Mouse (Mus musculus) hindbrain, embryonic 13.5 days (tissue): ENCODE measurements around the gene Tmem132d. TPM values are rescaled to one million over a fixed set of nuclear protein-coding genes. Genes with fewer than 3 reads are reported as not detected.
"Not testable (repeated sequence)": the region's sequence is repeated elsewhere in the genome, so short reads cannot be mapped to it uniquely, and the experiment has no call there.

Source experiments
- ATAC-seq: fragments of 200-750 bp; cut with Nextera tagmentation; 2 replicates; pipeline ENCODE4 v1.8.0; 2017; ENCODE audit warnings: moderate TSS enrichment; ENCODE audit not compliant: low FRiP score
- H3K27ac ChIP-seq: fragments of 300-500 bp; sonication (generic); 2 replicates; pipeline ENCODE4 v1.5.1; 2015; ENCODE audit warnings: inconsistent platforms, mild to moderate bottlenecking, moderate library complexity
- H3K27me3 ChIP-seq: fragments of 300-500 bp; sonication (generic); 2 replicates; pipeline ENCODE4 v1.6.1; 2015; ENCODE audit warnings: mild to moderate bottlenecking, inconsistent platforms
- H3K36me3 ChIP-seq: fragments of 300-500 bp; sonication (generic); 2 replicates; pipeline ENCODE4 v1.6.1; 2015; ENCODE audit warnings: mild to moderate bottlenecking, inconsistent platforms
- H3K4me1 ChIP-seq: fragments of 300-500 bp; sonication (generic); replicated peaks from 2 replicates; pipeline ENCODE4 v1.6.1; 2015; ENCODE audit warnings: inconsistent platforms
- H3K4me2 ChIP-seq: fragments of 300-500 bp; sonication (generic); 2 replicates; pipeline ENCODE4 v1.6.1; 2015; ENCODE audit warnings: inconsistent platforms, mild to moderate bottlenecking, moderate library complexity
- H3K4me3 ChIP-seq: fragments of 300-500 bp; sonication (generic); 2 replicates; pipeline ENCODE4 v1.5.1; 2015; ENCODE audit warnings: mild to moderate bottlenecking, inconsistent platforms
- H3K9ac ChIP-seq: fragments of 300-500 bp; sonication (generic); 2 replicates; pipeline ENCODE4 v1.6.1; 2015; ENCODE audit warnings: mild to moderate bottlenecking, inconsistent platforms
- H3K9me3 ChIP-seq: fragments of 300-500 bp; sonication (generic); 2 replicates; pipeline ENCODE4 v1.6.1; 2016; ENCODE audit warnings: inconsistent platforms
- WGBS: fragments of 180-500 bp; shearing (Covaris S2); methylation state at CpG from one replicate; pipeline ENCODE4 v1.1.7; 2015; 5-methylcytosine and 5-hydroxymethylcytosine counted together
- polyA plus RNA-seq: library from polyadenylated mRNA; unstranded; fragments of >200 nt; fragmentation: Nextera tagmentation; extraction: Ambion mirVana; gene quantifications from 2 replicates; pipeline ENCODE4 v1.2.1, GENCODE M21; 2015

The Tmem132d gene
- polyA plus RNA-seq, 1 experiment from 2014 or later, result 2.8 TPM

DNA sequence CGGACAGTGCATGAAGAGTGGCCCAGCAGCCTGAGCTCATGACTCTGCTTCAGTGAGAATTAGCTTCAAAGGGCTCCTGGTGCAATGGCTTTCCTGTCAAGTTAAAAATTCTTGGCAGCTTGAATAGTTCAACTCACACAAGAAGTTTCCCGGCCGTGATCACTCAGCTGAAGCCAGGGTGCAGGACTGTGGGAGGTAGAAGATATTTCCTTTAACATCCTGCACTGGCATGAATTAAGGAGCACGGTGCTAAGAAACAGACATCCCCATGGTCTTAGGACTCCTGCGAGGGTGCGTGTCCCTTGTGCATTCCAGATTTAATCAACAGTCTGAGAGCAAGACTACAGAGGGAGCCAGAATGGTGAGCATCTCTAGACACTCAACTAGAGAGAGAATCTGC is 480.1 kb downstream of the Tmem132d start:
- Histone ChIP-seq H3K4me3 (no peak overlapping the region), H3K9ac (no peak overlapping the region), H3K27ac (no peak overlapping the region), H3K4me1 (0 out of 2 replicates have a peak, but pooled peaks cover 5% of the 10 kb centered on the region), H3K27me3 (no peaks in the 10 kb centered on the region), H3K36me3 (no peaks in the 10 kb centered on the region), H3K9me3 (no peaks in the 10 kb centered on the region), H3K4me2 (no peak overlapping the region)
- no peak for ATAC-seq
- WGBS, result 80% methylated on average over 6 of the region's 6 CpGs

GRCm38 (mm10) chr5:127950574-127950973 is 482.3 kb downstream of the Tmem132d start:
- Histone ChIP-seq H3K4me3 (no peak overlapping the region), H3K4me2 (no peak overlapping the region), H3K27me3 (no peaks in the 10 kb centered on the region), H3K27ac (no peak overlapping the region), H3K4me1 (0 out of 2 replicates have a peak, but pooled peaks cover 5% of the 10 kb centered on the region), H3K9me3 (no peaks in the 10 kb centered on the region), H3K9ac (no peak overlapping the region), H3K36me3 (no peaks in the 10 kb centered on the region)
- no peak for ATAC-seq
- WGBS, result 62% methylated on average over 4 of the region's 4 CpGs

GRCm38 (mm10) chr5:127947275-127947674 is 485.6 kb downstream of the Tmem132d start:
- 32% methylated on average over 8 of the region's 8 CpGs for WGBS
- Histone ChIP-seq H3K36me3 (no peaks in the 10 kb centered on the region), H3K9ac (no peak overlapping the region), H3K4me1 (0 out of 2 replicates have a peak, but pooled peaks cover 1% of the 10 kb centered on the region), H3K9me3 (no peaks in the 10 kb centered on the region), H3K27ac (no peak overlapping the region), H3K4me3 (no peak overlapping the region), H3K4me2 (no peak overlapping the region), H3K27me3 (no peaks in the 10 kb centered on the region)
- no peak for ATAC-seq

GRCm38 (mm10) chr5:127942171-127942570 is 490.7 kb downstream of the Tmem132d start:
- not testable (repeated sequence) for ATAC-seq, H3K9me3 ChIP-seq, H3K4me3 ChIP-seq, H3K36me3 ChIP-seq, H3K4me1 ChIP-seq, H3K4me2 ChIP-seq, H3K27me3 ChIP-seq, H3K9ac ChIP-seq, H3K27ac ChIP-seq
- 90% methylated on average over 3 of the region's 3 CpGs for WGBS

- Histone ChIP-seq H3K9ac (no peak overlapping the region), H3K4me2 (no peak overlapping the region), H3K27me3 (no peaks in the 10 kb centered on the region), H3K27ac (no peak overlapping the region), H3K9me3 (no peaks in the 10 kb centered on the region), H3K36me3 (no peaks in the 10 kb centered on the region), H3K4me3 (no peak overlapping the region), H3K4me1 (no peaks in the 10 kb centered on the region)
- 81% methylated on average over 3 of the region's 3 CpGs for WGBS
- ATAC-seq, result no peak
Observed at GRCm38 (mm10) chr5:127937914-127938313, 495.0 kb downstream of the Tmem132d start.

GRCm38 (mm10) chr5:127929687-127930086 is 503.2 kb downstream of the Tmem132d start:
- H3K27me3 ChIP-seq, result peaks cover 11% of the 10 kb centered on the region; the same call in 1 of the 2 replicates
- WGBS, result 61% methylated on average over 14 of the region's 14 CpGs
- no peaks in the 10 kb centered on the region for H3K36me3 ChIP-seq
- H3K9ac ChIP-seq, result no peak overlapping the region
- no peaks in the 10 kb centered on the region for H3K9me3 ChIP-seq
- H3K27ac ChIP-seq, result no peak overlapping the region
- no peak overlapping the region for H3K4me2 ChIP-seq
- no peaks in the 10 kb centered on the region for H3K4me1 ChIP-seq
- no peak for ATAC-seq
- no peak overlapping the region for H3K4me3 ChIP-seq

- Histone ChIP-seq H3K4me3 (no peak overlapping the region), H3K36me3 (no peaks in the 10 kb centered on the region), H3K27ac (no peak overlapping the region), H3K4me2 (no peak overlapping the region), H3K9me3 (no peaks in the 10 kb centered on the region), H3K27me3 (peaks cover 19% of the 10 kb centered on the region), H3K9ac (no peak overlapping the region), H3K4me1 (peaks cover 20% of the 10 kb centered on the region)
- no peak for ATAC-seq
- WGBS, result 78% methylated on average over 2 of the region's 2 CpGs
Observed at GRCm38 (mm10) chr5:127926686-127927085, 506.2 kb downstream of the Tmem132d start.

DNA sequence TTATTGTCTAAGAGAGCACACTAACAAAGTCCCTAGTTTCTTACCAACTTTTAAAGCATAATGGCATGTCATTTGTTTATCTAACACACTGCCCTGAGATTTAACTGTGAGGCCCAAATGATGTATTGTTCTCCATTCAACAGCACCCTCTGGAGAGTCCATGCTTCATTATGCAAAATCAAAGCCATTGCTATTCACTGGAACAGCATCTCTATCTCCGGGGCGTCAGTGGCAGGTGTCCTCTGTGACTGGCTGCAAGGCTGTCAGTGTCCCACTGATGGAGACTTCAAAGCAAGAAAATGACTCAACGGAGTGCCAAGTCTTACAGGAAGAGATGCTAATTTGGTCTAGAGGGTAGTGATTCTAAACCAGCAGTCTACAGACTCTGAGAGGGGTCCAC is 508.8 kb downstream of the Tmem132d start:
- Histone ChIP-seq H3K4me3 (no peak overlapping the region), H3K27ac (no peak overlapping the region), H3K4me2 (no peak overlapping the region), H3K9me3 (no peaks in the 10 kb centered on the region), H3K36me3 (no peaks in the 10 kb centered on the region), H3K9ac (no peak overlapping the region), H3K4me1 (peaks cover 26% of the 10 kb centered on the region), H3K27me3 (peaks cover 35% of the 10 kb centered on the region)
- 14% methylated on average over 3 of the region's 3 CpGs for WGBS
- ATAC-seq, result 0 out of 2 replicates have a peak, but pooled peaks have one; percentile 46

DNA sequence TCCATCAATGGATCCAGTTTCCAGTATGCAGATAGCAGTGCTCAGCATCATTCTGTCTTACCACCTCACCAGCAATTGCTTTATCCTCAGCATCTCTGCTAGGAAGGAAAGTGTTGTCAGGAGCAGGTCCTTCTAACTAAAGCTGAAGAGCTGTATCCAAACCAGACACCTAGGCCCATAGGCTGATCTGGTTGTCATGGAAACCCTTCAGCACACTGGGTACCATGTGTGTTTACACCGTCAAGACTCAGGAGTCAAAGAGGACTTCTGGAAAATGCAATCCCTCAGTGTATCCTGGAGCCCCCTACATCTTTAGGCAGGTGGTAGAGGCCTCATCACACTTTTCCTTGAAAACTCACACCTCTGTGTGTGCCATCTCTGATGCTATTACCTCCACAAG is 513.7 kb downstream of the Tmem132d start:
- 30% methylated on average over 1 of the region's 1 CpGs for WGBS
- Histone ChIP-seq H3K4me3 (no peak overlapping the region), H3K9ac (no peak overlapping the region), H3K9me3 (no peaks in the 10 kb centered on the region), H3K27me3 (peaks cover 26% of the 10 kb centered on the region), H3K36me3 (no peaks in the 10 kb centered on the region), H3K27ac (no peak overlapping the region), H3K4me1 (peaks cover 27% of the 10 kb centered on the region), H3K4me2 (no peak overlapping the region)
- no peak for ATAC-seq

DNA sequence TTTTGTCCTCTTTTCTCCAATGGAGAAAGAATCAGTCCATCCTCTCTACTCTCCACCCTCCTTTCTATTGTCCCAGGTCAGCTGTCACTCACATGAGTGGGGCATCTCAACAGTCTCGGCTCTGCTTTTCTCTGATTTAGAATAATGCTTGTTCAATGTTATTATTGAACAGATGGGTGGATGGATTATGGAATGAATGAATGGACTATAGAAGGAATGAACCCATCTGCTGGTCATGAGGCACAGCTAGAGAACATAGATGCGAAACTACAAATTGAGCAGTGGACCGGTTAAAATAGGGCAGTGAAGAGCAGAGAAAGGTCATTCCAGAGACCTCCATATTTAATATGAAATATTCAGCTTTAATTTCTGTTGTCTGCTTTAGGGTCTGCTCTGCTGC is 514.5 kb downstream of the Tmem132d start:
- Histone ChIP-seq H3K9me3 (no peaks in the 10 kb centered on the region), H3K27me3 (peaks cover 26% of the 10 kb centered on the region), H3K9ac (no peak overlapping the region), H3K4me1 (peaks cover 19% of the 10 kb centered on the region), H3K27ac (no peak overlapping the region), H3K36me3 (no peaks in the 10 kb centered on the region), H3K4me2 (no peak overlapping the region), H3K4me3 (no peak overlapping the region)
- ATAC-seq, result no peak
- 65% methylated on average over 3 of the region's 3 CpGs for WGBS

- 82% methylated on average over 11 of the region's 11 CpGs for WGBS
- no peak for ATAC-seq
- H3K9me3 ChIP-seq, result no peaks in the 10 kb centered on the region
Observed at GRCm38 (mm10) chr5:127914157-127914556, 518.7 kb downstream of the Tmem132d start.

DNA sequence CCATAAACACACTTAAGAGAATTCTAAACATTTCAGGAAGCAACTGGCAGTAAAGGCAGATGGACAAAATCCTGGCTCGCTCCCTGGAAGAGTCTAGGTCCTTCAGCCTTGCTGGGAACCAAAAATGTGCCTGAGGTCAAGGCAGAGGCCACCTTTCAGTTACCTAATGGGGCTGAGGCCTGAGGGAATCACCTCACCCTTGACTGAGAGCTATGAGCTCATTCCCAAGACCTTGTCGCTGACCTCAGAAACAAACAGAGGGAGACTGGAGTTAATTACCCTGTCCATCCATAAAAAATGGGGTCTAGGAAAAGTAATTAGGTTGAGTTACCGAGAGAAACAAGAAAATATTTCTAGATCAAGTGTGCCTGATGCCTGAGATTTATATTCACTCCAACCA is 521.3 kb downstream of the Tmem132d start:
- Histone ChIP-seq H3K27me3 (no peaks in the 10 kb centered on the region), H3K27ac (no peak overlapping the region), H3K4me1 (no peaks in the 10 kb centered on the region), H3K4me2 (no peak overlapping the region), H3K4me3 (no peak overlapping the region), H3K9me3 (no peaks in the 10 kb centered on the region), H3K9ac (no peak overlapping the region), H3K36me3 (no peaks in the 10 kb centered on the region)
- 67% methylated on average over 3 of the region's 3 CpGs for WGBS
- no peak for ATAC-seq

More at GRCm38 (mm10) chr5:127914157-127914556, 518.7 kb downstream of the Tmem132d start:
- Histone ChIP-seq H3K4me1 (peaks cover 6% of the 10 kb centered on the region), H3K27ac (no peak overlapping the region), H3K4me3 (no peak overlapping the region), H3K27me3 (no peaks in the 10 kb centered on the region), H3K36me3 (no peaks in the 10 kb centered on the region), H3K4me2 (no peak overlapping the region), H3K9ac (no peak overlapping the region)

DNA sequence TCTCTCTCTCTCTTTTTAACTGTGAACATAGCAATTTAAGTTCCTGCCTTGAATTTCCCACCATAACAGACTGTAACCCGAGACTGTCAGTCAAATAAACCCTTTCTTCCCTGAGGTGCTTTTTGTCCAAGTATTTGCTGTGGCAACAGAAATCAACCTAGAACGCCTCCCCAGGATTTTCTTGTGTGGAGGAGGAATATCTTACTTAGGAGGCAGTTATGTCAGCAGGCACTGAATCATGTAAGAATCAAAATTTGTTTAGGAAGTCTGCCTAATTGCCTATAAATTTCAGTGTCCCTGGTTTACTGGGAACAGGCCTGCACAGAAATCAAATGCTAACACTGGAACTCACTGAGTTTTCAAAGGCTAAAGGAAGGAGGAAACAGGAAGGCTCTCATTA is 522.5 kb downstream of the Tmem132d start:
- Histone ChIP-seq H3K4me3 (no peak overlapping the region), H3K9ac (no peak overlapping the region), H3K36me3 (no peaks in the 10 kb centered on the region), H3K27me3 (no peaks in the 10 kb centered on the region), H3K4me2 (no peak overlapping the region), H3K4me1 (no peaks in the 10 kb centered on the region), H3K27ac (no peak overlapping the region), H3K9me3 (no peaks in the 10 kb centered on the region)
- no peak for ATAC-seq
- WGBS, result 65% methylated on average over 2 of the region's 2 CpGs
